Mouse (Mus musculus): ENCODE measurements around the gene Cd81. TPM values are rescaled to one million over a fixed set of nuclear protein-coding genes. Genes with fewer than 3 reads are reported as not detected.

Gene Cd81
- polyA plus RNA-seq, 1 experiment from 2014 or later: 421 TPM

DNA sequence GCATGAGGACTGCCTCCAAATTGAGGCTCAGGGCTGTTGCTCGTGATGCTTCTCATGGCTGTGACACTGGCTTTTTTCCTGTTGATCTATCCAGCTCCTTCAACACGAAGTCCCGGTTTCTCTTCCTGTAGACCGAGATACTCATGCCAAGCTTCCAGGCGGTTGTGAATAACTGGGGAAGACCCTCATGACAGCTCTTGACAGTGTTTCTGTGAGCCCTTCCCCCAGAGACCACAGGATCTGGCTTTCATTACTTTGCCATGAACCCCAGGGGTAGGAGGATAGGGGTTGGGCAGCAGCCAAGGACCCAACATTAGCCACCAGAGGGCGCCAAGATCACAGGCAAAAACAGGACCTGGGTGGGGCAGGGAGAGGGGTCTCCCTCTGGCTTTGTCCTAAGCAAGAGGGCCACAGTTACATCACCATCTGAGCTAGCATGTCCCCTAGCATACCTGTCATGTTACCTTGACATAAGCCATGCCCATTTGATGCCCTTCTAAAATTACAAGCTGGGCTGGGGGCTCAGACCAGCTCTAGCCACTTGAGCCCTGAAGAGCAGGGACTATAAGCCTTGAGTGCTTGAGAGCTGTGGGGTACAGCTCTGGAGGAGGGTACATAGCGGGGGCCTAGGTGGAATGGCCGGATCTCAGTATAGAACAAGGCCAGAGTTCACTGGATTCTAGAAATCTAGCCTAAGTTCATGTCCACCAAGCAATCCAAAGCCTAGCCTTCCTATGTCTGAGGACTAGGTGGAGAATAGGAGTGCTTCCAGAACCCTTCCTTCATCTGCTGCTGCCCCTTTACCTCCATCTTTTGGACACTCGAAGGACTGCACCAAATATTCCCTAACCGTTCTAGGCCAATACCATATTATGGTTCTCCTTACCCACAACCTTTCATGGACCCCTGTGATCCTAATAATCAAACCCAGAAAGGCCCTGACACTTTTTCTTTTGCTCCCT lies 42.3 kb downstream of the Cd81 start, which contains the start of gene Trpm5:
TSS of gene Trpm5 (minus strand) at position 51 of the 962 bp plus-strand sequence.
- H3K9ac ChIP-seq (ENCODE audit: low read depth, low read length): no peak within 1 kb of the TSS
- 38% methylated on average over 10 of the region's 10 CpGs for WGBS
- no peak within 1 kb of the TSS for H3K4me3 ChIP-seq (ENCODE audit: low read length)
- ATAC-seq: peak; percentile 55; the same call in 1 of the 2 replicates
- H3K4me1 ChIP-seq (ENCODE audit: control insufficient read depth, insufficient read depth, low read length): no peaks in the 10 kb centered on the region
- no peaks in the 10 kb centered on the region for H3K9me3 ChIP-seq (ENCODE audit: control insufficient read depth, low read length)
- no peaks in the 10 kb centered on the region for H3K36me3 ChIP-seq (ENCODE audit: control insufficient read depth, insufficient read depth, low read length)
- H3K27ac ChIP-seq (ENCODE audit: low read length): no peak within 1 kb of the TSS
- no peaks in the 10 kb centered on the region for H3K27me3 ChIP-seq (replicated peaks; ENCODE audit: control insufficient read depth, insufficient read depth, low read length)
- H3K4me2 ChIP-seq (ENCODE audit: low read depth, low read length): no peak within 1 kb of the TSS

DNA sequence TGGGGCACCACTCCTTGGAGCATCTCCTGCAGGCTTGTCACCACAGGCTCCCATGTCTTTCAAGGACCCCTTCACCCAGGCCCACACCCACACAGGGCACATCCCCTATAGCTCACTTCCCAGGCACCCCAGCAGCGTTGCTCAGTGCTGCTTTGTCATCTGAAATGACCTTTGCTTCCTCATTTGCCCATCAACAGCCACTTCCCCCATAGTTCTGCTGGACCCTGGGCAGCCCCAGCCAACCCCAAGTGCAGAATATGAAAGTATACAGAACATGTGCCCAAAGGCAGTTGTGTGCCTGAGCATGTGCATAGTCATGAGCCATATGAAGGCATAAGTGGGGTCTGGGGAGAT lies 43.0 kb downstream of the Cd81 start:
- no peaks in the 10 kb centered on the region for H3K27me3 ChIP-seq (replicated peaks; ENCODE audit: control insufficient read depth, insufficient read depth, low read length)
- H3K9ac ChIP-seq (ENCODE audit: low read depth, low read length): no peak overlapping the region
- no peaks in the 10 kb centered on the region for H3K36me3 ChIP-seq (ENCODE audit: control insufficient read depth, insufficient read depth, low read length)
- no peaks in the 10 kb centered on the region for H3K9me3 ChIP-seq (ENCODE audit: control insufficient read depth, low read length)
- no peak overlapping the region for H3K27ac ChIP-seq (ENCODE audit: low read length)
- WGBS: 40% methylated on average over 1 of the region's 1 CpGs
- no peak overlapping the region for H3K4me2 ChIP-seq (ENCODE audit: low read depth, low read length)
- ATAC-seq: no peak
- no peak overlapping the region for H3K4me3 ChIP-seq (ENCODE audit: low read length)
- H3K4me1 ChIP-seq (ENCODE audit: control insufficient read depth, insufficient read depth, low read length): no peaks in the 10 kb centered on the region

DNA sequence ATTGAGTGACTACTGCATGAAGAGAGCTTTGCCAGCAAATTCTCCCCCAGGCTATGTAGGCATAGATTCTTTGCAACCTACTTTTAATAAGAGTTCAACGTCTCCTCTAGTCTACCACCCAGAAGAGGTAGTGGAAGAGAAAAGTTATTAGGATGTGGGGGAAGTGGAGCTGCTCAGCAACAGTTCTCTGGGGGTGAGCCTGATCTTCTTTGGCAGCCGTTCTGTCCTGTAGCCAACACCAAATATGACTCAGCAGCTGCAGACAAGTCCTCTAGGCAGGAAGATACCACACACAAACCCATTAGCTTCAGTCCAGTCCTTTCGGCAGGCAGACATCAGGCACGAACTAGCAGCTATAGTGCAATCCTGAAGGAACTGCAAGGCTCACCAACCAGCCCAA lies 48.2 kb downstream of the Cd81 start:
- Histone ChIP-seq H3K4me1 (ENCODE audit: control insufficient read depth, insufficient read depth, low read length) (no peaks in the 10 kb centered on the region), H3K9ac (ENCODE audit: low read depth, low read length) (no peak overlapping the region), H3K36me3 (ENCODE audit: control insufficient read depth, insufficient read depth, low read length) (no peaks in the 10 kb centered on the region), H3K27ac (ENCODE audit: low read length) (no peak overlapping the region), H3K27me3 (replicated peaks; ENCODE audit: control insufficient read depth, insufficient read depth, low read length) (no peaks in the 10 kb centered on the region), H3K9me3 (ENCODE audit: control insufficient read depth, low read length) (no peaks in the 10 kb centered on the region), H3K4me2 (ENCODE audit: low read depth, low read length) (no peak overlapping the region), H3K4me3 (ENCODE audit: low read length) (no peak overlapping the region)
- WGBS: 73% methylated on average over 4 of the region's 4 CpGs
- ATAC-seq: no peak

DNA sequence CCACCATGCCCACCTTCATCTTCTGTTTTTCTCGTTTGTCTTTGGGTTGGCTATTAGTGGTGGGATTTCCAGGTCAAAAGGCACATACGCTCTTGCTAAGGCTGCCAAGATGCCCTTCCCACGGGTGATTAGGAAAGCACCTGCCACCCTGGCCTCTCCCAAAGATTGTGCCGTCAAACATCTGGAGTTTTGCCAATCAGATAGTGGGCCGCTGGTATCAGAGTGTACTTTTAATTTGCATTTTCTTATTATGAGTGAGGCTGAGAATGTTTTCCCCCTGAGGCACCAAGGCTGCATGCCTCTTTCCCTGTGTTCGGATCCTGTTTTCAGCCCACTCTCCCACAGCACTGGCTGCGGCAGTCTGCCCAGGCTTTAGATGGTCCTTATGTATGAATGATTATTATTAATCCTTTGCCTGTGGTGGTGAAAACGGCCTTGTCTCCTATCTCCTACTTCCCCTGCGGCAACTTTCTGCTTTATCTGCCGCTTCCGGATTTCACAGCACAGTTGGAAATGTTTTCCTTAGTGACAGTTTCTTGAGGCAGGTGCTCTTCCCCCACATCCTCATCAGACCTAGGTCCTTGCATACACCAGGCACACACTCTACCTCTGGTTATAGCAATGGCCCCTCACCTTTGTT lies 52.8 kb downstream of the Cd81 start:
- Histone ChIP-seq H3K4me3 (ENCODE audit: low read length) (no peak overlapping the region), H3K36me3 (ENCODE audit: control insufficient read depth, insufficient read depth, low read length) (no peaks in the 10 kb centered on the region), H3K27me3 (replicated peaks; ENCODE audit: control insufficient read depth, insufficient read depth, low read length) (peaks cover 29% of the 10 kb centered on the region), H3K9ac (ENCODE audit: low read depth, low read length) (no peak overlapping the region), H3K4me2 (ENCODE audit: low read depth, low read length) (no peak overlapping the region), H3K27ac (ENCODE audit: low read length) (no peak overlapping the region), H3K4me1 (ENCODE audit: control insufficient read depth, insufficient read depth, low read length) (peaks cover 13% of the 10 kb centered on the region; the same call in 1 of the 2 replicates), H3K9me3 (ENCODE audit: control insufficient read depth, low read length) (no peaks in the 10 kb centered on the region)
- 58% methylated on average over 11 of the region's 11 CpGs for WGBS
- ATAC-seq: peak; percentile 54; the same call in 1 of the 2 replicates

DNA sequence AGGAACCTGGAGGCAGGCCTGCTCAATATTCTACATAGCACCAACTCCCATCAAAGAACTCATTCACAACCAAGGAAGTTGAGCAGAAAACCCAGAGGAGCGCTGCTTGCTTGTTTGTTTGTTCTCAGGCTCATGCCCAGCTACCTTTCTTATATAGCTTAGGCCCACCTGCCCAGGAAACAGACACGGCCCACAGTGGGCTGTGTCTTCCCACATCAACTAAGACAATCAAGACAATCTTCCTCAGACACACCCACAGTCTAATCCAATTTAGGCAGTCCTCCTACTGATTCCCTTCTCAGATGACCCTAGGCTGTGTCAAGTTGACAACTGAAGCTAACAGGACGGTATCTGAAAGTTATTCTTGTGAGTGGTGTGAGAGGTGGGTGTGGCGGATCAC lies 53.5 kb downstream of the Cd81 start, which contains the start of gene Kcnq1:
TSS of gene Kcnq1 (plus strand) at position 301 of the 400 bp plus-strand sequence.
- Histone ChIP-seq H3K9ac (ENCODE audit: low read depth, low read length) (peak within 1 kb of the TSS; percentile 68), H3K4me2 (ENCODE audit: low read depth, low read length) (peak within 1 kb of the TSS; percentile 83), H3K4me1 (ENCODE audit: control insufficient read depth, insufficient read depth, low read length) (peaks cover 17% of the 10 kb centered on the region), H3K4me3 (ENCODE audit: low read length) (peak within 1 kb of the TSS; percentile 56), H3K27ac (ENCODE audit: low read length) (peak within 1 kb of the TSS; percentile 37), H3K27me3 (replicated peaks; ENCODE audit: control insufficient read depth, insufficient read depth, low read length) (peaks cover 29% of the 10 kb centered on the region), H3K9me3 (ENCODE audit: control insufficient read depth, low read length) (no peaks in the 10 kb centered on the region), H3K36me3 (ENCODE audit: control insufficient read depth, insufficient read depth, low read length) (no peaks in the 10 kb centered on the region)
- WGBS: 74% methylated on average over 4 of the region's 4 CpGs
- no peak for ATAC-seq

DNA sequence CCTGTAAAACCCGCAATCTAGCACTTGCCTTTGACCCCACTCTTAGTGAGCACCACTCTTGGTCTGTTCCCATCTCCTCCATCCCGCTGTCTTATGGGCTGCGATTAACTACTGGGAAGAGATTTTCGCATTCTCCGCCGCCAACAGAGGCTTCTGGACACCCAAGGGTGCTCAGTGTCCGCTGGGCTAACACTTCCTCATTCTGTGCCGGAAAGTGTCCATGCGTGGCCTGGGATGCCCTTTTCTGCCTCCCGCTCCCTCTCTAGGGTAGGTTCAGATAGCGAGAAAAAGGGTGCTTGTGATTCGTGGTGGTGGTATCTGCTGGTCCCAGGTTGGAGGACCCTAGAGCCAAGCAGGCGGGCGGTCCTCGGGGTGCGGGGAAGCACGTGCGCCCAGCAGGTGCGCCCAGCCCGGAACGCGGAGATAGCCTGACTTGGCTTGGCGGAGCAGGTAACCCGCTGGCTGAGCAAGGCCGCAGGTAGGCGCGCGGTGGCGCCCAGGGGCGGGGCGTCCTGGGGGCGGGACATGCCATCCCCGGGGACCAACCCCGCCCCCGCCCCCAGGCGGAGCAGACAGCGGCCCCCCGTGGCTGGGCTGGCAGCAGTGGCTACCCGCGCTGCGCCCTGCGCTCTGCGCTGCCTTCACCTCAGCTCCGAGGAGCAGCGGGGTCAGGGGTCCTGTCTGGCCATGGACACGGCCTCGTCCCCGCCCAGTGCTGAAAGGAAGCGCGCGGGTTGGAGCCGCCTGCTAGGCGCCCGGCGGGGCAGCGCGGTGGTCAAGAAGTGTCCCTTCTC lies 54.3 kb downstream of the Cd81 start:
- 7% methylated on average over 57 of the region's 57 CpGs for WGBS
- Histone ChIP-seq H3K27ac (ENCODE audit: low read length) (peak overlapping the region; percentile 37), H3K36me3 (ENCODE audit: control insufficient read depth, insufficient read depth, low read length) (no peaks in the 10 kb centered on the region), H3K4me2 (ENCODE audit: low read depth, low read length) (peak overlapping the region; percentile 83), H3K27me3 (replicated peaks; ENCODE audit: control insufficient read depth, insufficient read depth, low read length) (peaks cover 29% of the 10 kb centered on the region), H3K9me3 (ENCODE audit: control insufficient read depth, low read length) (no peaks in the 10 kb centered on the region), H3K4me3 (ENCODE audit: low read length) (peak overlapping the region; percentile 56), H3K9ac (ENCODE audit: low read depth, low read length) (peak overlapping the region; percentile 68), H3K4me1 (ENCODE audit: control insufficient read depth, insufficient read depth, low read length) (peaks cover 24% of the 10 kb centered on the region)
- ATAC-seq: peak; percentile 76

DNA sequence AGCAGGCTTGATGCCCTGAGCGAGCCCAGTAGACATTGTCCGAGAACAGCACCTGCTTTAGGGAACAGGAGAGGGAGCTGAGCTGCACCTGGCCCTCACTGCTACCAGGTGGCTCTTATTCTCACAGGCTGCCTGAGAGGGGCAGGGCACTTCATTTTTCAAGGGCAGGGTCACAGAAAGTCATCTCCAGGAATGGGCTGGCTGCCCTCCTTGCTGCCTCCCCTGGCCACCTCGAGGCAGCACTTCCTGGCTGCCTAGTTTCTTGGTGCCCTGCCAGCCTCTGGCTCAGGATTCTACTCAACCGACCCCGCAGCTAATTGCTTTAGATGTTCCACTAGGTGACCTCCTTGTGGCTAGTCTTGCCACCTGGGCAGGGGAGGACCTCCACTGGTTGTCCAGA lies 55.7 kb downstream of the Cd81 start:
- Histone ChIP-seq H3K9ac (ENCODE audit: low read depth, low read length) (peak overlapping the region; percentile 24; the same call in 1 of the 2 replicates), H3K27ac (ENCODE audit: low read length) (peak overlapping the region; percentile 37; the same call in 1 of the 2 replicates)
- WGBS: 42% methylated on average over 5 of the region's 5 CpGs

DNA sequence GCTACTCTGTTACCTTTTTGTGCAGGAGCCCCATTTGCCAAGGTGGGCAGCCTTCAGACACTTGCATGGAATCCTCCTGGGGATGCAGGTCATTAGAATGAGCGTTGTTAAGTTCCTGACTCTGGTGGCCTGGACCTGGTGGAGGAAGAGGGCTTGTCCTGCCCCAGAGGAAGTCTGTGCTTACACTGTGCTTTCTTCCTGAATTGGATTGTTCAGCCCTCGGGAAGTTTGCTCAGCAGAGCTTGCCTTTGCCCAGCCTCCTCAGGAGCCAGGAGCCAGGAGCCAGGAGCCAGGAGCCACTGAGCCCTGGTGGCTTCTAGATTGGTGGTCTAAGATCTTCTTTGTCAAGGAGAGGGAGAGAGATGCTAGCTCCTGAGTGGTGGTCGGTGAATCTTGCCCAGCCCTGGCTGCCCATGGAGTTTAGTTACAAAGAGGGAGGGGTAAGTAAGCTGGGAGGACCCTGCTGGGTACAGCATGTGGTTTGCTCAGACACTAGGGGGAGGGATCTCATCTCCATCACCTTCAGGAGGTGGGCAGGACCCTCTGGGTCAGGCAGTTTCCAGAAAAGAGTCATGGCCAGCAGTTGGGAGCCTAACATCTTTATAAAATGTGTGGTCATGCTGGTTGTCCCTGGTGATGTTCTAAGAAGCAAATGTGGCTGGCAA lies 56.6 kb downstream of the Cd81 start:
- ATAC-seq: no peak
- H3K36me3 ChIP-seq (ENCODE audit: control insufficient read depth, insufficient read depth, low read length): no peaks in the 10 kb centered on the region
- peak overlapping the region; percentile 83 for H3K4me2 ChIP-seq (ENCODE audit: low read depth, low read length)
- H3K4me3 ChIP-seq (ENCODE audit: low read length): peak overlapping the region; percentile 56
- peak overlapping the region; percentile 11; the same call in 1 of the 2 replicates for H3K27ac ChIP-seq (ENCODE audit: low read length)
- peaks cover 29% of the 10 kb centered on the region for H3K27me3 ChIP-seq (replicated peaks; ENCODE audit: control insufficient read depth, insufficient read depth, low read length)
- peak overlapping the region; percentile 24; the same call in 1 of the 2 replicates for H3K9ac ChIP-seq (ENCODE audit: low read depth, low read length)
- peaks cover 26% of the 10 kb centered on the region for H3K4me1 ChIP-seq (ENCODE audit: control insufficient read depth, insufficient read depth, low read length)
- peaks cover 1% of the 10 kb centered on the region; the same call in 1 of the 2 replicates for H3K9me3 ChIP-seq (ENCODE audit: control insufficient read depth, low read length)
- 21% methylated on average over 3 of the region's 3 CpGs for WGBS

More for the DNA sequence above, 55.7 kb downstream of the Cd81 start:
- H3K4me2 ChIP-seq (ENCODE audit: low read depth, low read length): peak overlapping the region; percentile 83
- H3K4me1 ChIP-seq (ENCODE audit: control insufficient read depth, insufficient read depth, low read length): peaks cover 26% of the 10 kb centered on the region
- H3K4me3 ChIP-seq (ENCODE audit: low read length): peak overlapping the region; percentile 56
- peak; percentile 33 for ATAC-seq
- H3K9me3 ChIP-seq (ENCODE audit: control insufficient read depth, low read length): no peaks in the 10 kb centered on the region
- no peaks in the 10 kb centered on the region for H3K36me3 ChIP-seq (ENCODE audit: control insufficient read depth, insufficient read depth, low read length)
- H3K27me3 ChIP-seq (replicated peaks; ENCODE audit: control insufficient read depth, insufficient read depth, low read length): peaks cover 29% of the 10 kb centered on the region
